Mouse (Mus musculus) ES-E14 (cell line): ENCODE results near the gene Stip1.

ENCODE experiments used
- MAFK ChIP-seq: IDR thresholded peaks from 2 replicates; pipeline ENCODE4 v1.6.1; 2014; ENCODE audit warnings: mild to moderate bottlenecking, low read depth, low read length, inconsistent platforms; ENCODE audit not compliant: insufficient read depth
- ZNF384 ChIP-seq: IDR thresholded peaks from 2 replicates; pipeline ENCODE4 v1.6.1; 2012; ENCODE audit warnings: low read depth, low read length, inconsistent platforms

DNA sequence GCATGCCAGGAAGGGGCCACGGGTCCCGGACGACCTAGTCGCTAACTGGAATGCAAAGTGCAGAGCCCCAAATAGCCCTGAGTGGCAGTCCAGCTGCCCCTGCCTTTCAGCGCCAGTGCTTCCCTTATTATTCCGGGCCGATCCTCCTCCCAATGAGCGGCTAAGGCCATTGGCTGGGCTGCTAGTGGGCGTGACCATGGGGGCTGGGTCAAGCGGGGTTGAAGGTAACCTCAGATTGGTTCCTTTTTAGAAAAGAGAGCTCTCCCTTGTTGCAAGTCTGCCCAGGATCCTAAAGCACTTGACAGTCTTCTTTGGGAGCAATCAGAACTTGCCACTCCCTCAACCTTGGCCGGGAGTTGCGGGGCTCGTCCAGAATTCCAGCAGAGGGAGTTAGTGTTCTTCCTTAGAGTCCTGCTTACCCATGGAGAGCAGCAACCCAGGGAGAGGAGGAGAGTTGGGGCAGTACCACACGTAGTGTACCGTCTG, 18.0 kb upstream of the Stip1 start:
- TF ChIP-seq ZNF384: no peak
- TF ChIP-seq MAFK: 0 out of 2 replicates have a peak, but pooled peaks have one; percentile 2
